Mouse (Mus musculus) heart, postnatal 25 days (tissue): ENCODE measurements around the gene Cdc14a. TPM values are rescaled to one million over a fixed set of nuclear protein-coding genes. Genes with fewer than 3 reads are reported as not detected.

Experiments
- DNase-seq: peaks from one replicate; pipeline ENCODE4 v3.0.0; 2022; ENCODE audit warnings: low spot score
- intact Hi-C: fragments of 180-260 bp; cut with DNase I; formaldehyde crosslinking; loops from one replicate; pipeline ENCODE4 v1.15.1; 2025
- total RNA-seq, 2 experiments: library from RNA; stranded (reverse); gene quantifications; 2 replicates each; pipeline ENCODE4 v1.2.3; 2021

Cdc14a gene
- total RNA-seq, 2 experiments from 2014 or later = 3.7 to 4.2 TPM

- intact Hi-C loops = no loop called here
- DNase-seq = no peak
These were observed 186.3 kb downstream of the Cdc14a start for GRCm38 (mm10) chr3:116237527-116237926.

- intact Hi-C loops = no loop called here
- DNase-seq = no peak
These were observed 187.0 kb downstream of the Cdc14a start for GRCm38 (mm10) chr3:116236856-116237255.

- intact Hi-C loops = no loop called here
- DNase-seq = no peak
These were observed 190.3 kb downstream of the Cdc14a start for GRCm38 (mm10) chr3:116233515-116233914.

GRCm38 (mm10) chr3:116232763-116233162, 191.1 kb downstream of the Cdc14a start:
- DNase-seq = no peak
- intact Hi-C loops = no loop called here

DNA sequence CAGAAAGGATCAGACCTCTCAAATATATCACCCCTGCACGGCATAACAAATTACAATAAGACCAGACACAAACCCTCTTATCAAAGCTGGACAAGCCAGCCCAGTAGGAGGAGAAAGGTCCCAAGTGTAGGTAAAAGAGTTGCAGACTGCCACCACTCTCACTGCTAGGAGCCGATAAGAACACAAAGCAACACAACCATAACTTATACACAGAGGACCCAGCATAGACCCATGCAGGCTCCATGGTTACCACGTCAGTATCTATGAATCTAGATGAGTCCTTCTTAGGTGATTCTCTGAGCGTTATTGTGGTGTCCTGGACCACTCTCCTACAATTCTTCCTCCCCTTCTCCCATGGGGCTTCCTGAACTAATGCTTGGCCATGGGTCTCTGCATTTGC, 194.5 kb downstream of the Cdc14a start:
- DNase-seq = no peak
- intact Hi-C loops = no loop called here

DNA sequence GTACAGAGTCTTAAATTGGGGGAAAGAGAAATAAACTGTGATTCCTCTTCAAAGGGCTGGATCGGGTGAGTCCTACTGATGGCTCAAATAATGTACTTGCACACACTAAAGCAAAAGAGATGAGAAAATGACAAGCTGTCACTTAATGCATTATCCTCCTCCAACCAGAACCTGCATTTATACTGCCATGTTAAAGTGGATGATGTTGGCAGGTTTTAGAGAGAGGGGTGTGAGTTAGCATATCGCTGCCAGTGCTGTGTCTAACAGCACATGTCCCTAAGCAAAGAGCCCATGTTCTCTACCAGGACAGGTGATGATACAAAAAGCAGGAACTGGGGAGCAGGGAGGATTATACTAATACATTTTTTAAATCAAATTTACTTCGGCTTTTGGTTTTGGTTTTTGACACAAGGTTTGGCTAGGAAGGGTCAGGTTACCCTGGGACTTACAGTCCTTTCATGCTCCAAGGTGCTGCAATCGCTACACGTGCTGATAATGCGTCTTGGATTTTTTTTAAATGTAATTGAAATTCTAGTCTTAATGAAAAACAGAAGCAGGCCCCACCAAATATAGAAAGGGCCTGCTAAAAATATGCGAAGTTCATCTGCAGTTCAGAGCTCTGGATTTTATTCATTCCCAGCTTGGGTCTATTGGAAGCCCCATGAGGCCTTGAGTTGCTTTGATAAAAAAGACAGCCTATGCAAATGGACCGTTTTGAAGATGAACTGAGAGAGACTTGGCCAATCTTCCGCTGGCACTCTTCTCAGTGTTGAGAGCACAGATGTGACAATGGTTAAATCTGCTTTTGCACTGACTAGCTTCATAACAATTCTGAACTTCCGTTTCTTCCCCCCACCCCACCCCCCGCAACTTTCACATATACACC, 195.2 kb downstream of the Cdc14a start:
- intact Hi-C loops = no loop called here
- no peak for DNase-seq

- no peak for DNase-seq
- intact Hi-C loops = no loop called here
These were observed 196.4 kb downstream of the Cdc14a start for GRCm38 (mm10) chr3:116227383-116227782.

- intact Hi-C loops = no loop called here
These were observed 196.9 kb downstream of the Cdc14a start for GRCm38 (mm10) chr3:116226915-116227314.

More at GRCm38 (mm10) chr3:116226915-116227314, 196.9 kb downstream of the Cdc14a start:
- no peak for DNase-seq

Other genes with a start within 250 kb of the Cdc14a start
- gene Gpr88, start 170.5 kb downstream of the Cdc14a start, total RNA-seq = under 1 TPM in 1 of 2 experiments, not detected in 1; 0.75 TPM
- gene Rtca, start 84.2 kb upstream of the Cdc14a start, total RNA-seq = 10 to 100 TPM; 20.1 to 22.1 TPM
- 10 to 100 TPM; 57.0 to 62.1 TPM for gene Dbt, start 89.0 kb upstream of the Cdc14a start, total RNA-seq
- 10 to 100 TPM; 69.5 to 70.7 TPM for gene Lrrc39, start 138.9 kb upstream of the Cdc14a start, total RNA-seq
- 1 to 10 TPM; 2.1 to 2.4 TPM for gene Sass6, start 170.9 kb upstream of the Cdc14a start, total RNA-seq
- gene Trmt13, start 190.6 kb upstream of the Cdc14a start, total RNA-seq = 1 to 10 TPM; 5.1 to 5.3 TPM
- 10 to 100 TPM; 17.9 to 22.0 TPM for gene Mfsd14a, start 238.6 kb upstream of the Cdc14a start, total RNA-seq